Mouse (Mus musculus) lung, postnatal 4 days (tissue): ENCODE data around the gene Aldoc.

Experiments used
- DNase-seq, 2 experiments: peaks; one replicate each; pipeline ENCODE4 v3.0.0; 2021

Aldoc gene

DNA sequence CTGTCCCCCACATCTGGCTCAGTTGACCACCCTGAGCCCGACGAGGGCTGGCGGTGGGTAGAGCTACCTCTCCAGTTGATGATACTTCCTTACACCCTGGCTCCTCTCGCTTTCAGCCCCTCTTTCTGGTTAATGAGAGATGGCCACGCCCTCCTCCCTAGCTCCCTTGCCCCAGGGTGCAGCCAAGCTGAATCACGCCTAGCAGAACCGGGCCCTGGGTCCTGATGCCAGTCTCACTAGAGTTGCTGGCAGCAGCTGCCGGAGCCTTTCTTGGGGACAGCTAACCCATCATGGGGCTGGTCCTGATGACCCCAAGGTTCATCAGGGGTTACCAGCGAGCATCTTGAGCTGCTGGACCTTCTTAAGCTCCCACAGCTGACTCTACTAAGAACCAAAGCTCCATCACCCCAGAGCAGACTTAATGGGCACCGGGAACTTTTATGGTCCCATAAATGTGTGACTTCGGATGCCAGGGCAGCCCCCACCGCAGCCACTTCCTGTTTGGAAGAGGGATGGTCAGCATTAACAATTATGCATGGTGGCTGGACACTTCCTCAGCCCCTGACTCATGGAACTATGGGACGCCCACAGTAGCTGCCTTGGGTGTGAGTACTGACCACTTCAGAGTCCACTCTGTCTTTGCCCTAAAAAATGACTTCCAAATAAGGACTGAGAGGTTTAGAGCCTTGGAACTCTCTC, 40.7 kb downstream of the Aldoc start:
- no peak for DNase-seq

DNA sequence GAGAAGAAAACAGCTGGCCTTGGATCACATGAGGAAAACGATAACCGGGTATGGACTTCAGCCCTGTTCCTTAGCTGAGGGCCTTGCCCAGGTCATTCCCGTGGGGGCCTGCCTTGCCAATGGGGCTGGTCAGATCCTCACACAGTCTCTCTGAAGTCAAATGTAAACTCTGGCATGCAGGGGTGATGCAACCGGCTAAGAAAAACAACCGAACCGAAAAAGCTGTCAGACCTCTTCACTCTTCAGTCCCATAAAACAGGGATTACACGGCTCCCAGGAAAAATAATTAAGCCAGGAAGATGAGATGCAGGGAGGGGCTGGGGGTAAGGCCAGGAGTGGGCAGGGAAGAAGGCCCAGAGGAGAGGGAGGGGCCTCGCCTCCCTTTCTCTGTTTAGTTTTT, 41.3 kb downstream of the Aldoc start:
- no peak for DNase-seq

DNA sequence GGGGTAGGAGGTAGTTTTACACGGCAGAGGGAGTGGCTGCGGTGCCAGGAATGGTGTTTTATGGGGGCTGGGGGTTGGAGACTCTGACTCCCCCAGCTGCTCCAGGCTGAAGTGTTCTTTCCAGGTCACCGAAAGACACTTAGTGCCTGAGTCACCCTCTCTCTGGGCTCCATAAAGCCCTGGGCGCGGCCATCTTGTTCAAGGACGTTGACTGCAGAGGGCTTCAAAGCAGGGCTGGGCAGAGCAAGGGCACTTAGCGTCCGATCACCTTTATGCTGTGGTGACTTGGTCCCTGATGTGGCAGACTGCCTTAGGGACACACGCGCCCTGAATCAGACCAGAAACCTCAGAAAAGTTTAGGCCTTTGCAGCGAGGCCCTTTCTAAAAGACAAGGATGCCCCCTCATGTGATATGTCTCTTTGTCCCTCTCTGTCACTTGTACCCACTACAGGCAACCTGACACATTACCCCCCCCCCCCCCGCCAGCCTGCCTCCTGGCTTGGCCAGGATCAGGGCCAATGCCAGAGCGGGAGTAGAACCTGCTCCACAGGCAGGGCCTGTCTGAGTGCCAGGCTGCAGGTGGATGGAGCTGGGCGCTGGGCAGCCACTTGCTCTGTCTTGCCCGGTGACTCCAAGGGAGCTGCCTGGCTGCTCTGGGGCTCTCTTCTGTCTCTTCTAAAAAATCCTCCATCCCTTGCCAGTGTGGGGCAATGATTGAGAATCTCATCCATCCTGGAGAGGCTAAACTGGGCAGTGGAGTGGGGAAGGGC, 44.9 kb downstream of the Aldoc start:
- no peak for DNase-seq

DNA sequence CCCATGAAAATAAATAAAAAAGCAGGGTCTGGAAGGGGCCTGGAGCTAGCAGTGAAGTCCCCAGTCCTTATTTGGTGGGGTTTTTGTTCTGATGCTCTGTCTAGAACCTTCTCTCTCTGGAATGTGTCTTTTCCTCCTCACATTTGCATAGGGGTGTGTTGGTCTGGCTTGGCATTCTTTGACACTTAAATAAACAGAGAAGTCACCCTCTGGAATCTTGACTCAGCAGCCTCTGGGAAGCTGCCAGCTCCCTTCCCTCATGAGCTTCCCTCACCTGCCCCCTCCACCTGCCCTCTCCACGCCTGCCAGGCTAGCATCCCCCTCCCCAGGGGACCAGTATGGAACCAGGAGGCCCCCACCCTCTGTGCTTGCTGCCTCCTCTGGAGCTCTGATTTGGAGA, 47.6 kb downstream of the Aldoc start:
- DNase-seq: peak; percentile 43 to 75

DNA sequence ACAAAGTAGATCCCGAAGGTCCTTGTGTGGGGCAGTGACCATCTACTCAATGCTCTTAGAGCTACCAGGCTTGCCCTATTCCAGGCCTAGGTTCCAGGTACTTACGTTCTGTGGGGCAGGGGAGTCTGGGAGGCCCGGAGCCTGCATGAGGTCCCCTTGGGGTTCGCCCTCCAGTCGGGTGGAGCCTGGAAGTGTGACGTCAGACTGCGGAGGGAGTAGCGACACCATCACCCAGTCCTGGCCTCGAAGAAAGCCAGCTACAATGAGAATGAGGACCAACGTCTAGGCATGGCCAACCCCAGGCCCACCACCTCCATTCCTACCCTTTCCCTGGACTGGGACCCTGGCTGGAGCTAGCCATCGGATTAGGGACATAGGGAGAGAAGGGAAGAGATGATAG, 48.9 kb downstream of the Aldoc start:
- DNase-seq: no peak

DNA sequence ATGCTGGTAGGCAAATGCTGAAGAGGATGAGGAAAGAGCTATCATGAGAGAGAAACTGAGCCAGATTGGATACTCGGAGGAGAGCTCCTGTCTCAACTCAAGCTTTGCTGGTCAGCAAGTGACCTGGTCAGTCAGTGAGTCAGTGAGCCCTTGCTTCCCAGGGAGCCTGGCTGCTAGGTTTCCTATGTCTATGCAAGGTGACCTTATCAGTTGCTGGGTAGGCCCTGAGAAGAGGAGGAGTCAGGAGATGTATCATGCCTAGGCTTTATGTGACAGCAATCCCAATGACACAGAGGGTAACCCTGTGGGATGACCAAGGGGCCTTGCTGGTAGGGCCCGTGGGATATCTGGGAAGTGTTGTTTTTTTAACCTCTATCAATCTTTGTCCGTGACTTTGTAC, 49.4 kb downstream of the Aldoc start:
- no peak for DNase-seq

DNA sequence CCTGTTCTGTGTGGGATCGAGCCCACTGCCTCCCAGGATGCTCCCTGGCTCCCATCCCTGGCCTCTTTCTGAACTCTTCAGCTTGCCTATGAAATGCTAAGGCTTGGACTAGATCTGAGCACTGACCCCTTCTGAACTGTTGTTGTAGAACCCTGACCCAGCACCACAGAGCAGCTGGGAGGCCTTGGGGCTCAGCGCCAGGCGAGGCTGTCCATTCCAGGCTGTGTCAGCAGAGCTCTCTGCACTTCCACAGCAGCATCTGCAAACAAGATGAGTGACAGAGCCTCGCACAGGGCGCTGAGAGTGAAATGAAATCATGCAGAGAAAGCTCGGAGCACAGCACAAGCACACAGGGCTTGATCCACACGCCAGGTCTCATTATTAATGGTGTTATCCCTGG, 49.8 kb downstream of the Aldoc start:
- peak in 1 of 2 experiments; percentile 62 for DNase-seq

DNA sequence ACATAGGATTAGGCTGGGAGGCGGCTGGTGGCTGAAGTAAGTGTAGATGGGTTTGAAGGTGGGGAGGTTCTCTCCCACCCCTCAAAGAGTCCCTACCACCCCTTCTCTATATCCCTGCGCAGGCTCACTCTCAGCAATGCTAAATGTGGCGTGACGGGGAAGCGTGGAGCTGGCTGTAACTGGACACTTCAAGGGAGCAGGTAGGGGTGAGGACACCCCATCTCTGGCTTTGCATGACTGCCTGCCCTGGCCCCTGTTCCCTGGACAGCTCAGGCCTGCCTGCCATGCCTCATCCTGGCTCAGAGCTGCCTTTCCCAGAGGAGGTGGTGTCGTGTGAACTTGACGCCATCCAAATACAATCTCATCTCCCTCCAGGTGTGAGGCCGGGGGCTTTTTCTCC, 51.4 kb downstream of the Aldoc start:
- no peak for DNase-seq
